Mouse (Mus musculus) neural tube, embryonic 14.5 days (tissue): ENCODE results near the gene Lyz1. TPM values are rescaled to one million over a fixed set of nuclear protein-coding genes. Genes with fewer than 3 reads are reported as not detected.

Source experiments
- ATAC-seq: fragments of 200-750 bp; cut with Nextera tagmentation; 2 replicates; pipeline ENCODE4 v1.8.0; 2017; ENCODE audit warnings: low read depth, mild to moderate bottlenecking, moderate TSS enrichment, moderate library complexity
- H3K27ac ChIP-seq: fragments of 300-500 bp; sonication (generic); 2 replicates; pipeline ENCODE4 v1.5.1; 2014; ENCODE audit warnings: low read depth, mild to moderate bottlenecking, control low read depth, low read length, moderate library complexity, mixed read lengths
- H3K27me3 ChIP-seq: fragments of 300-500 bp; sonication (generic); 2 replicates; pipeline ENCODE4 v1.6.1; 2014; ENCODE audit warnings: low read length; ENCODE audit not compliant: control insufficient read depth, insufficient read depth
- H3K36me3 ChIP-seq: fragments of 300-500 bp; sonication (generic); 2 replicates; pipeline ENCODE4 v1.6.1; 2014; ENCODE audit warnings: low read length, mixed read lengths; ENCODE audit not compliant: control insufficient read depth, insufficient read depth
- H3K4me1 ChIP-seq: fragments of 300-500 bp; sonication (generic); 2 replicates; pipeline ENCODE4 v1.6.1; 2014; ENCODE audit warnings: low read length; ENCODE audit not compliant: control insufficient read depth, insufficient read depth
- H3K4me2 ChIP-seq: fragments of 300-500 bp; sonication (generic); 2 replicates; pipeline ENCODE4 v1.6.1; 2014; ENCODE audit warnings: mild to moderate bottlenecking, low read depth, low read length, control low read depth
- H3K4me3 ChIP-seq: fragments of 300-500 bp; sonication (generic); 2 replicates; pipeline ENCODE4 v1.5.1; 2014; ENCODE audit warnings: low read depth, low read length, control low read depth, mixed read lengths
- H3K9ac ChIP-seq: fragments of 300-500 bp; sonication (generic); replicated peaks from 2 replicates; pipeline ENCODE4 v1.6.1; 2014; ENCODE audit warnings: low read depth, mild to moderate bottlenecking, control low read depth, low read length, mixed read lengths
- H3K9me3 ChIP-seq: fragments of 300-500 bp; sonication (generic); 2 replicates; pipeline ENCODE4 v1.6.1; 2016; ENCODE audit warnings: low read length; ENCODE audit not compliant: control insufficient read depth
- WGBS: fragments of 180-500 bp; shearing (Covaris S2); extraction: QIAGEN DNeasy Blood & Tissue Kit; methylation state at CpG from one replicate; pipeline ENCODE4 v1.1.7; 2014; 5-methylcytosine and 5-hydroxymethylcytosine counted together
- polyA plus RNA-seq: library from polyadenylated mRNA; unstranded; fragments of >200 nt; fragmentation: Nextera tagmentation; extraction: Ambion mirVana; gene quantifications from 2 replicates; pipeline ENCODE4 v1.2.1, GENCODE M21; 2014

Gene Lyz1
- not detected in 2 replicates for polyA plus RNA-seq

GRCm38 (mm10) chr10:117292671-117293070 is at the start of gene Lyz1:
Gene Lyz1, minus strand, starts transcription at chr10:117292868.
- H3K36me3 ChIP-seq = no peaks in the 10 kb centered on the region
- no peaks in the 10 kb centered on the region for H3K27me3 ChIP-seq
- H3K27ac ChIP-seq = no peak within 1 kb of the TSS
- no peaks in the 10 kb centered on the region for H3K4me1 ChIP-seq
- H3K4me3 ChIP-seq = no peak within 1 kb of the TSS
- H3K9me3 ChIP-seq = no peaks in the 10 kb centered on the region
- 83% methylated on average over 5 of the region's 5 CpGs for WGBS
- ATAC-seq = no peak
- H3K9ac ChIP-seq = no peak within 1 kb of the TSS
- no peak within 1 kb of the TSS for H3K4me2 ChIP-seq

- WGBS = 67% methylated on average over 2 of the region's 2 CpGs
- no peaks in the 10 kb centered on the region for H3K4me1 ChIP-seq
- H3K27me3 ChIP-seq = no peaks in the 10 kb centered on the region
- no peak for ATAC-seq
- H3K9ac ChIP-seq = no peak overlapping the region
- no peak overlapping the region for H3K27ac ChIP-seq
- no peak overlapping the region for H3K4me2 ChIP-seq
- H3K9me3 ChIP-seq = no peaks in the 10 kb centered on the region
- no peak overlapping the region for H3K4me3 ChIP-seq
- no peaks in the 10 kb centered on the region for H3K36me3 ChIP-seq
These were observed 49.7 kb upstream of the Lyz1 start for GRCm38 (mm10) chr10:117342406-117342805.

DNA sequence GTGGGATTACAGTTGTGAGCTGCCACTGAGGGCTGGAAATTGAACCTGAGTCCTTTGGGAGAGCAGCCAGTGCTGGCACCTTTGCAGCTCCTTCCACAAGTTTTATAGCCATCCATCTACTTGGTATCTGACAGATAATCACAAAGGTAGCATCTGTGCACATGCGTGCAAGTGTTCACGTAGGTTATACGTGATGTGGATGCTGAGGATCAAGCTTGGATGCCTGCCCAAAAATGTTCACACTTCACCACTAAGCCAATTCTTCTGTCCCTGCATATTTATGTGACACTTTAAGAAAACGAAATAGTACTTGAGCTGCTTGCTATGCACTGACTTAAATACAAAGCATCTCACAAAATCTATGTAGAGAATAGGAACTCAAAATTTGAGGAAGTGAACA is 48.4 kb upstream of the Lyz1 start:
- Histone ChIP-seq H3K36me3 (no peaks in the 10 kb centered on the region), H3K4me1 (no peaks in the 10 kb centered on the region), H3K27ac (no peak overlapping the region), H3K4me2 (no peak overlapping the region), H3K9ac (no peak overlapping the region), H3K9me3 (no peaks in the 10 kb centered on the region), H3K4me3 (no peak overlapping the region), H3K27me3 (no peaks in the 10 kb centered on the region)
- WGBS = 78% methylated on average over 4 of the region's 4 CpGs
- no peak for ATAC-seq

DNA sequence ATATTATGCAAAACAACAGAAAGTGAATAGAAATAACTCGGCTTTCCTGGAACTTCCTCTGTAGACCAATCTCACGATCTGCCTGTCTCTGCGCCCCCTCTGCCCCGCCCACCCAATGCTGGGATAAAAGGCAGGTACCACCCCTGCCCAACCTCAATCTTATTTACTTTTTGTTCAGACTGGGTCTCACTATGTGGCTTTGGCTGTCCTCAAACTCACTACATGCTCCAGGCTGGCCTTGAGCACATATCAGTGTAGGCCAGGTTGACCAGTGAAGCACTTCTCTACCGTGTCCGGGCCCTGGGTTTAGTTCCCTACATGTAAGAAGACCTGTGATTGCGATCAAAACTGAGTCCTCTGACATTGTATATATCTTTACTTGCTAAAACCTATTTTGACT is 46.6 kb upstream of the Lyz1 start:
- Histone ChIP-seq H3K4me2 (no peak overlapping the region), H3K36me3 (no peaks in the 10 kb centered on the region), H3K27me3 (no peaks in the 10 kb centered on the region), H3K4me1 (no peaks in the 10 kb centered on the region), H3K9ac (no peak overlapping the region), H3K9me3 (no peaks in the 10 kb centered on the region), H3K27ac (no peak overlapping the region), H3K4me3 (no peak overlapping the region)
- 86% methylated on average over 7 of the region's 7 CpGs for WGBS
- ATAC-seq = no peak

DNA sequence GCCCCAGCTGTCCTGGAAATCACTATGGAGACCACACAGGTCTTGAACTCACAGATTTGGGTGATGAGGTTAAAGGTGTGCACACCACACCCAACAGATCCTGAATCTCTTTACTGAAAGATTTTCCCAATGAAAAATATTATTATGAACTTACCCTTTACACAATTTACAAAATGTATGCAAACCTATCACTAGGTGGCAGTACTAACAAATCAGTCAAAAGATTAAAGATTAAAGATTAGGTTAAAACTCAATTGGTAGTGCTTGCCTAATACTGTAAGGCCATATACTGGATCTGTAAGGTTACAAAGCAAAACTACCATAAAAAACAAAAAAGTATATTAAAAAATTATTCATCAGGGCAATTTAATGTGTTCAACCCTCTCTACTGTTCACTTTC is 45.3 kb upstream of the Lyz1 start:
- Histone ChIP-seq H3K4me3 (no peak overlapping the region), H3K4me1 (no peaks in the 10 kb centered on the region), H3K27me3 (no peaks in the 10 kb centered on the region), H3K9me3 (no peaks in the 10 kb centered on the region), H3K27ac (no peak overlapping the region), H3K36me3 (no peaks in the 10 kb centered on the region), H3K9ac (no peak overlapping the region), H3K4me2 (no peak overlapping the region)
- no peak; the same call in 1 of the 2 replicates for ATAC-seq

DNA sequence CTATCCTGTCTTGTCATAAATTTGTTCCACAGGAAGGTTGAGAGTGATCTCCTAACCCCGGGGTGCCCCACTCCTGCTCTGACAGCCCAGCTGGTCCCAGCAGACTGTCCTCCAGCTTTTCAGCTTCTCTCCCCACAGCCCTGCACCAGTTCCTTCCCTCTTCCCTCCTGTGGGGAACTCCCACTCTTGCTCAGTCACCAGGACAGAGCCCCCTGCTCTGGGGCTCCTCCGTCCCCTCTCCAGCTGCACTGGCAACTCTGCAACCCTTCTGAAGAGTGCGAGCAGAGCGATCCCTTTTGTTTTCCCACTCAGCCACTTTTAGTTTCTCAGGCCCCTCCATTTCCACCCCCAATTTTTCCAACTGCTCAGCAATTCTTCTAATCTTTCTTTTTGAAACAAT is 43.0 kb upstream of the Lyz1 start:
- 36% methylated on average over 4 of the region's 4 CpGs for WGBS
- Histone ChIP-seq H3K9me3 (no peaks in the 10 kb centered on the region), H3K4me2 (no peak overlapping the region), H3K4me3 (no peak overlapping the region), H3K27me3 (no peaks in the 10 kb centered on the region), H3K36me3 (no peaks in the 10 kb centered on the region), H3K4me1 (no peaks in the 10 kb centered on the region), H3K27ac (no peak overlapping the region), H3K9ac (no peak overlapping the region)
- ATAC-seq = no peak

GRCm38 (mm10) chr10:117330521-117330920 is 37.9 kb upstream of the Lyz1 start:
- ATAC-seq = no peak
- Histone ChIP-seq H3K9ac (no peak overlapping the region), H3K4me2 (no peak overlapping the region), H3K36me3 (no peaks in the 10 kb centered on the region), H3K9me3 (no peaks in the 10 kb centered on the region), H3K4me3 (no peak overlapping the region), H3K4me1 (no peaks in the 10 kb centered on the region), H3K27me3 (no peaks in the 10 kb centered on the region), H3K27ac (no peak overlapping the region)
- 85% methylated on average over 5 of the region's 5 CpGs for WGBS

GRCm38 (mm10) chr10:117323782-117324181 is 31.1 kb upstream of the Lyz1 start:
- H3K36me3 ChIP-seq = no peaks in the 10 kb centered on the region
- no peaks in the 10 kb centered on the region for H3K27me3 ChIP-seq
- ATAC-seq = no peak
- H3K27ac ChIP-seq = no peak overlapping the region
- no peaks in the 10 kb centered on the region for H3K9me3 ChIP-seq
- H3K4me3 ChIP-seq = no peak overlapping the region
- no peak overlapping the region for H3K4me2 ChIP-seq
- H3K9ac ChIP-seq = no peak overlapping the region
- H3K4me1 ChIP-seq = no peaks in the 10 kb centered on the region
- 89% methylated on average over 7 of the region's 7 CpGs for WGBS

GRCm38 (mm10) chr10:117322630-117323029 is 30.0 kb upstream of the Lyz1 start:
- Histone ChIP-seq H3K27me3 (no peaks in the 10 kb centered on the region), H3K9ac (no peak overlapping the region), H3K4me1 (no peaks in the 10 kb centered on the region), H3K36me3 (no peaks in the 10 kb centered on the region), H3K27ac (no peak overlapping the region), H3K4me2 (no peak overlapping the region), H3K9me3 (no peaks in the 10 kb centered on the region), H3K4me3 (no peak overlapping the region)
- ATAC-seq = no peak
- 90% methylated on average over 5 of the region's 5 CpGs for WGBS

- Histone ChIP-seq H3K27ac (no peak overlapping the region), H3K27me3 (no peaks in the 10 kb centered on the region), H3K36me3 (no peaks in the 10 kb centered on the region), H3K4me3 (no peak overlapping the region), H3K9ac (no peak overlapping the region), H3K4me1 (no peaks in the 10 kb centered on the region), H3K9me3 (no peaks in the 10 kb centered on the region), H3K4me2 (no peak overlapping the region)
- WGBS = 67% methylated on average over 3 of the region's 3 CpGs
- ATAC-seq = no peak
These were observed 27.9 kb upstream of the Lyz1 start for GRCm38 (mm10) chr10:117320571-117320981.
